Mouse (Mus musculus) ES-E14 (cell line): ENCODE data around the gene Eif5b.
"Not testable (repeated sequence)": the region's sequence is repeated elsewhere in the genome, so short reads cannot be mapped to it uniquely, and the experiment has no call there.

Experiments used
- CHD2 ChIP-seq: IDR thresholded peaks from 2 replicates; pipeline ENCODE4 v1.6.1; 2014; ENCODE audit warnings: mild to moderate bottlenecking, low read depth, low read length, inconsistent platforms
- MAFK ChIP-seq: IDR thresholded peaks from 2 replicates; pipeline ENCODE4 v1.6.1; 2014; ENCODE audit warnings: mild to moderate bottlenecking, low read depth, low read length, inconsistent platforms; ENCODE audit not compliant: insufficient read depth
- ZC3H11A ChIP-seq: IDR thresholded peaks from 2 replicates; pipeline ENCODE4 v1.6.1; 2012; ENCODE audit warnings: low read depth, mild to moderate bottlenecking, inconsistent platforms, low read length, borderline replicate concordance
- ZNF384 ChIP-seq: IDR thresholded peaks from 2 replicates; pipeline ENCODE4 v1.6.1; 2012; ENCODE audit warnings: low read depth, low read length, inconsistent platforms

GRCm38 (mm10) chr1:37976666-37977065, 21.1 kb upstream of the Eif5b start:
- not testable (repeated sequence) for TF ChIP-seq ZC3H11A, ZNF384, MAFK, CHD2
